Mouse (Mus musculus) G1E (cell line): ENCODE measurements around the gene Dbp. TPM values are rescaled to one million over a fixed set of nuclear protein-coding genes. Genes with fewer than 3 reads are reported as not detected.
A peak's percentile ranks its signal among the peaks of the same experiment; 100 is the strongest.

Source experiments
- ATAC-seq: 2 replicates; pipeline ENCODE4 v1.8.0; 2016; ENCODE audit warnings: mild to moderate bottlenecking; ENCODE audit not compliant: insufficient number of reproducible peaks, poor library complexity, low FRiP score, severe bottlenecking; ENCODE audit errors: extremely low read depth
- DNase-seq: peaks from one replicate; pipeline ENCODE4 v3.0.0; 2012; ENCODE audit warnings: low spot score
- H3K27me3 ChIP-seq: 2 replicates; pipeline ENCODE4 v1.6.1; 2012; ENCODE audit warnings: mild to moderate bottlenecking, low read length, inconsistent platforms; ENCODE audit not compliant: insufficient read depth
- H3K36me3 ChIP-seq: replicated peaks from 2 replicates; pipeline ENCODE3; 2012; ENCODE audit warnings: mild to moderate bottlenecking, inconsistent platforms
- H3K4me1 ChIP-seq: 2 replicates; pipeline ENCODE4 v1.6.1; 2012; ENCODE audit warnings: low read depth, low read length, inconsistent platforms, mixed read lengths; ENCODE audit not compliant: insufficient read depth
- H3K4me3 ChIP-seq: 2 replicates; pipeline ENCODE4 v1.5.1; 2012; ENCODE audit warnings: low read depth, mild to moderate bottlenecking, inconsistent platforms, low read length, moderate library complexity, mixed read lengths
- H3K9me3 ChIP-seq: replicated peaks from 2 replicates; pipeline ENCODE4 v1.6.1; 2012; ENCODE audit warnings: inconsistent platforms
- CTCF ChIP-seq: IDR thresholded peaks from 2 replicates; pipeline ENCODE4 v1.5.1; 2012; ENCODE audit warnings: low read depth, low read length, inconsistent platforms, mixed read lengths
- GATA1 ChIP-seq: IDR thresholded peaks from 2 replicates; pipeline ENCODE4 v1.6.1; 2012; ENCODE audit warnings: borderline replicate concordance, low read length, inconsistent platforms, mixed read lengths
- GATA2 ChIP-seq: IDR thresholded peaks from 2 replicates; pipeline ENCODE4 v1.6.1; 2012; ENCODE audit warnings: low read depth, low read length, inconsistent platforms, borderline replicate concordance
- POLR2AphosphoS5 ChIP-seq: IDR thresholded peaks from 2 replicates; pipeline ENCODE4 v1.6.1; 2012; ENCODE audit warnings: low read depth, low read length, inconsistent platforms; ENCODE audit not compliant: insufficient replicate concordance
- TAL1 ChIP-seq: conservative IDR thresholded peaks from 2 replicates; pipeline ENCODE4 v1.6.1; 2012; ENCODE audit warnings: low read depth, low read length, inconsistent platforms, mixed read lengths
- polyA plus RNA-seq: library from polyadenylated mRNA; stranded (reverse); fragments of >175 nt; gene quantifications from 2 replicates; pipeline ENCODE4 v1.2.3, GENCODE M21; 2012
- total RNA-seq, 2 experiments: library from RNA; stranded (forward) in 1 of 2; stranded (reverse) in 1 of 2; fragments of 200-1000 nt in 1 of 2; fragments of >200 nt in 1 of 2; fragmentation: Nextera tagmentation in 1 of 2; gene quantifications; 2 replicates each; pipeline ENCODE4 v1.2.3; 2014 to 2017

Dbp gene
- total and polyA plus RNA-seq, 3 experiments = 18.0 to 33.7 (median 30.2) TPM

DNA sequence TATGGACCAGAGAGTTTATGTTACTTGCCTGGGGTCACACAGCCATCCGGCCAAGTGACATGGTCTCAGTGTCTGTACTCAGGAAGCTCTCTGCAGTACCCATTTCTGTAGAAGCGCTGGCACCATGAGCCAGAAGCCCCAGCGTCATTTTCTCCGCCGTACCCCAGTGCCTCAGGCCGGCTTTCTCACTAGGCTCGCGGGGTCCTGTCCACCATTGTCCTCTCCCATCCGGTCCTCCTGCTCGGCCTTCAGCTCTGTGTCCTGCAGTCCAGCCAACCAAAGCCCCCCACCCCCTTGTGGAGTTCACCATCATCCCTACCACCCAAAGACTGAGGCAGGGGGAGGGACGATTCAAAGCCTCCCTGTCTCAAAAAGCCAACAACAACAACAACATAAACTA is 3.3 kb upstream of the Dbp start:
- peaks cover 70% of the 10 kb centered on the region for H3K4me1 ChIP-seq
- H3K36me3 ChIP-seq = no peaks in the 10 kb centered on the region
- DNase-seq = no peak

GRCm38 (mm10) chr7:45702316-45702715 is 2.6 kb upstream of the Dbp start:
- Histone ChIP-seq H3K27me3 (peaks cover 49% of the 10 kb centered on the region), H3K4me1 (peaks cover 74% of the 10 kb centered on the region)

More for the DNA sequence above, 3.3 kb upstream of the Dbp start:
- TF ChIP-seq TAL1 (no peak), CTCF (no peak), POLR2AphosphoS5 (no peak), GATA1 (no peak), GATA2 (no peak)
- no peak overlapping the region for H3K4me3 ChIP-seq
- no peak for ATAC-seq
- H3K9me3 ChIP-seq = no peaks in the 10 kb centered on the region
- H3K27me3 ChIP-seq = peaks cover 49% of the 10 kb centered on the region

DNA sequence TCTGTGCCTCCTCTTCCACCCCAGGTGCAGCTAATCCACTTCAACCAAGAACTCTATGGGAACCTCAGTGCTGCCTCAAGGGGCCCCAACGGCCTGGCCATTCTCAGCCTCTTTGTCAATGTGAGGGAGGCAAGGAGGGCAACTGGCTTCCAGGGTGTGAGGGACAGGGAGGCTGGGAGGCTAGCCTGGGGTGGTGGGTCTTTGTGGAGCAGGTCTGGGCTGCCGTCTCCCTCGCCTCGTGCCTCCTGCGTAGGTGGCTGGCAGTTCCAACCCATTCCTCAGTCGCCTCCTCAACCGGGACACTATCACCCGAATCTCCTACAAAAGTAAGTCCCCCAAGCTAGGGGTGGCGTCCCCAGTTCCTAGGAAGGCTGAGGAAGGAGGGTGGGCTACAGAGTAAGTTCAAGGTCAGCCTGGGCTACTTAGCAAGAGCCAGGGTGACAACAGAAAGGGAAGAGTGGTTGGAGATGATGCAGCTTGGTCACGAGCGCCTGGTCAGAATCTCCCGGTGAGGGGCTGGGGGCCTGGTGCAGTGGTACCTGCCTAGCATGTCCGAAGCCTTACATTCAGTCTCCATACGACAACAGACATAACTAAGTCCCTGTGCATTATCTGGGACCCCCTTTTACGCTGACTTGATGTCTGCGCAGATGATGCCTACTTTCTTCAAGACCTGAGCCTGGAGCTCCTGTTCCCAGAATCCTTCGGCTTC is 1.9 kb upstream of the Dbp start:
- peaks cover 47% of the 10 kb centered on the region for H3K27me3 ChIP-seq
- TF ChIP-seq GATA1 (no peak), CTCF (no peak), TAL1 (no peak), GATA2 (no peak), POLR2AphosphoS5 (no peak)

More at GRCm38 (mm10) chr7:45702316-45702715, 2.6 kb upstream of the Dbp start:
- H3K4me3 ChIP-seq = no peak overlapping the region
- DNase-seq (no peak), ATAC-seq (no peak)
- TF ChIP-seq CTCF (no peak), GATA2 (no peak), GATA1 (no peak), TAL1 (no peak), POLR2AphosphoS5 (no peak)
- H3K36me3 ChIP-seq = no peaks in the 10 kb centered on the region
- no peaks in the 10 kb centered on the region for H3K9me3 ChIP-seq

GRCm38 (mm10) chr7:45703521-45704033 is 1.3 kb upstream of the Dbp start:
- H3K27me3 ChIP-seq = peaks cover 41% of the 10 kb centered on the region
- H3K4me3 ChIP-seq = peak overlapping the region; percentile 81; the same call in 1 of the 2 replicates
- peaks cover 82% of the 10 kb centered on the region for H3K4me1 ChIP-seq
- peaks cover 6% of the 10 kb centered on the region for H3K36me3 ChIP-seq
- DNase-seq = peak; percentile 31
- H3K9me3 ChIP-seq = no peaks in the 10 kb centered on the region
- no peak for ATAC-seq
- no peak for TF ChIP-seq CTCF
- no peak for TF ChIP-seq POLR2AphosphoS5
- no peak for TF ChIP-seq GATA2
- TF ChIP-seq GATA1 = no peak
- no peak for TF ChIP-seq TAL1

More for the DNA sequence above, 1.9 kb upstream of the Dbp start:
- H3K36me3 ChIP-seq = no peaks in the 10 kb centered on the region
- H3K4me3 ChIP-seq = no peak overlapping the region; the same call in 1 of the 2 replicates
- H3K9me3 ChIP-seq = no peaks in the 10 kb centered on the region
- no peak for DNase-seq
- ATAC-seq = no peak
- H3K4me1 ChIP-seq = peaks cover 80% of the 10 kb centered on the region

DNA sequence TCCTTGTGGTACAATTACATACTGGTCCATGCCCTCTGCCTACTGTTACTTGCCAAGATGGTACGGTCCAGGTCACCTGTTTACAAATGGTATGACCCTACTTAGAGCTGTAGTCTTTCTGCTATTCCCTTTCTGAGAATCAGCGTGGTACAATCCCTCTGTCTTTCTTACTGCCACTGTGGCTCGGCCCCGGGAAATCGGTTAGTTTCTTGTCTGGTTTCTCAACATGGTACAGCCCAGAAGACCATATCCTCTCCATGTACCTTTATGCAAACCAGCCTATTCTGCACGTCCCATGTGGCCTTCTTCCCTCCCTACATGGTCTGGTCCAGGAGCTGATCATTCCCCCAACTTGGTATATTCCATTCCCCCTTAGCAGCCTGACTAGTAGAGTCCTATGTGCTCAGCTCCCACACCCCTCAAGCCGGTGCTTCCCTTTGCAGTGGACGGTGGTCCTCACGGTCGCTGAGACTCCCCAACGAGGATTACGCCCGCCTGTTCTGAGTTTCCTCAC is 785 bp upstream of the Dbp start:
- H3K27me3 ChIP-seq = peaks cover 36% of the 10 kb centered on the region
- peak; percentile 3; the same call in 1 of the 2 replicates for ATAC-seq
- H3K4me1 ChIP-seq = peaks cover 88% of the 10 kb centered on the region
- peak; percentile 72 for DNase-seq
- TF ChIP-seq POLR2AphosphoS5 = peak; percentile 67; the same call in 1 of the 2 replicates
- no peak for TF ChIP-seq TAL1
- H3K36me3 ChIP-seq = peaks cover 11% of the 10 kb centered on the region
- no peaks in the 10 kb centered on the region for H3K9me3 ChIP-seq
- H3K4me3 ChIP-seq = peak overlapping the region; percentile 81

DNA sequence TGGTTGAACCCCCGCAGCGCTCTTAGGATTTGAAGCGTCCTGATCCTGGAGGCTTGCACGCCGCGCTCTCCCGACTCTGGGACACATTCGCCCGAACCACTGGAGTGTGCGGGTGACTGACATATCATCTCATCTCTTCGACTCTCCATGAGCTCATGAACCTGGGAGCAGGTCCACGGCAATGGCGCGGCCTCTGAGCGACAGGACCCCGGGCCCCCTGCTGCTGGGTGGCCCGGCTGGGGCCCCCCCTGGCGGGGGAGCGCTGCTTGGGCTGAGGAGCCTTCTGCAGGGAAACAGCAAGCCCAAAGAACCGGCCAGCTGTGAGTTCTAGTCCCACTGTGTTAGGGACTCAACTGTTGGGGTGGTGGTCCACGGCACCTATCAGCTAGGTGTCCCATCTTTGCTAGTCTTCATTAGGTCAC is 566 bp downstream of the Dbp start:
- H3K9me3 ChIP-seq = no peaks in the 10 kb centered on the region
- H3K4me1 ChIP-seq = peaks cover 84% of the 10 kb centered on the region
- peaks cover 25% of the 10 kb centered on the region for H3K36me3 ChIP-seq
- no peak for ATAC-seq
- H3K27me3 ChIP-seq = peaks cover 22% of the 10 kb centered on the region
- DNase-seq = no peak
- TF ChIP-seq POLR2AphosphoS5 = no peak
- no peak for TF ChIP-seq GATA2
- no peak for TF ChIP-seq GATA1
- no peak for TF ChIP-seq TAL1
- TF ChIP-seq CTCF = no peak
- peak overlapping the region; percentile 81 for H3K4me3 ChIP-seq
